Mouse (Mus musculus): ENCODE measurements at regions not wholly inside any gene's neighbourhood (a gene's known extent, or its start where the extent isn't known, plus 50 kb on each side); places are given as distances from the start of the nearest gene placed in this dataset.
"Not testable (repeated sequence)": the region's sequence is repeated elsewhere in the genome, so short reads cannot be mapped to it uniquely, and the experiment has no call there.

DNA sequence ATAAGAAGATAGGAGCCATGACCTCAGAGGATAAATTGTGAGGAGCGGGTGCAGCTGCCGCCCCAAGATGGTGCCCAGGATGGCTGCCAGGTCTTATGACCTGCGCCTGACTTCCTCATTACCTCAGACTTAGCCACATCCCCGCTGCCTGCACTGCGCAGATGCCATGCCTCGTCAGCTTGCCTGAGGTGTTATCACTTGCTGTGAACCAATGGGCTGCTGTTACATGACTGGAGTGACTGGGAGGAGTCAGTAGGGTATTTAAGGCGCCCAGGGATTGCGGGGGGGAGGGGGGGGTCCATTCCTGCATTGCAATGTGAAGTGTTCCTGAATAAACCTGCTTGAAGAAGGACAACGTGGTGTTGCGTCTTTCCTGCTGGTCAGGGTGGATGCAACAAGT is 126.2 kb downstream of the Bod1 start:
- TF ChIP-seq POLR2A (IDR thresholded peaks at IDR 0.05; ENCODE audit: borderline replicate concordance, insufficient read depth, low read length); CTCF (IDR thresholded peaks at IDR 0.05; ENCODE audit: borderline replicate concordance, insufficient read depth, low read depth, low read length): not testable (repeated sequence)
